ENCODE assay signal across 9 mouse cellular contexts in the genomic region with DNA sequence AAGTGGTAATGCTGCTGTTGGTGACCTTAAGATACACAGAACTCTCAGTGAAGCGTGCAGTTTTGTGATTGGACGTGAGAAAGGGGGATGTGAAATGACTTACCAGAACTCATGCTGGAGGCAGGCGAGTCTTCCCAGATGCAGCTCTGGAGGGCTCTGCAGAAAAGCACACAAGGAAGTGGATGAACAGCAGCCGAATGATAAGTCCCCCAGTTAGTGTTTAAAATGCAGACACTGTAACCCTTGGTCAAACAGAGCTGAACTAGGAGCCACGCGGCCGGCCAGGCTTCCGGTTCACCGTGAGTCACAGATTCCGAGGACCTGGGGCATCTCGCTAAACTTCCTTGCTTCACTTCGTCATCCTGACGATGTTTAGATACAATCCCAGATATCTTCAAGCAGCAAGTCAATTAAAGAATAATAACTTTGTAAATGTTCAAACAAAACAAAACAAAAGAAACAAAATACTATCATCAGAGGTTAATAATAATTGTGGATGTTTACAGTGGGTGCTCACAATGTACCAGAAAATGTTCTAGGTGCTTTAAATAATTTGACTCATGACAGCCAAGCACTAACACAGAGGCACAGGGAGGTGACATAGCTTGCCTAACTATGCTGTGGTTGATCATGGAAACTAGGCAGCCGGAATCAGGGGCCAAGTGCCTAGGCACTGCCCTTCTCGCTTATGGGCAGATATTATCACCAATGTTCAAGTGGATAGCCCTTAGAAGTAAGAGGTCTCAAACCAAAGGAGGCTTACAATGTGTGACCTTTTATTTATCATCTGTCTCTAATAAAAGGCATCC.
A peak's percentile ranks its signal among the peaks of the same experiment; 100 is the strongest.
DNase-seq lines count a peak whose midpoint lies in the region; ATAC-seq and TF ChIP-seq lines count a peak whose summit lies in the region.
"Had no signal": no experiment of that assay in that cellular context is flagged by ENCODE, and none has a peak within 500 bp of the region (broad histone marks: within the 10 kb centered on the region; RNA-seq: fewer than 3 reads in every experiment).

No protein-coding gene starts in this region.

- TF ChIP-seq CTCF in lung, embryonic 14.5 days (IDR thresholded peaks at IDR 0.05; ENCODE audit: low read depth), result no peak
- no peak for TF ChIP-seq CTCF in stomach, postnatal 0 days (IDR thresholded peaks at IDR 0.05; ENCODE audit: low read depth)

- H3K9ac ChIP-seq in lung, embryonic 14.5 days, result no peak overlapping the region
- H3K9ac ChIP-seq in heart, embryonic 16.5 days (ENCODE audit: low read length), result no peak overlapping the region
- H3K9ac ChIP-seq in liver, embryonic 15.5 days, result no peak overlapping the region
- H3K9ac ChIP-seq in stomach, postnatal 0 days (ENCODE audit: low read length), result no peak overlapping the region
- no peak overlapping the region for H3K9ac ChIP-seq in hindbrain, embryonic 14.5 days
- H3K9ac ChIP-seq: neural tube, embryonic 12.5 days had no signal

- peak; percentile 57 for DNase-seq in lung, embryonic 14.5 days
- no peak for DNase-seq in lung, postnatal 14 days
- DNase-seq in stomach, postnatal 0 days (ENCODE audit: low spot score), result peak; percentile 62
- DNase-seq in hindbrain, embryonic 14.5 days (ENCODE audit: low spot score), result no peak
- DNase-seq in retina, postnatal 1 day, result no peak
- DNase-seq: layer of hippocampus, adult 9-11 months had no signal

- H3K4me2 ChIP-seq in lung, embryonic 14.5 days, result no peak overlapping the region
- H3K4me2 ChIP-seq in heart, embryonic 16.5 days (ENCODE audit: low read depth, low read length), result no peak overlapping the region
- H3K4me2 ChIP-seq in liver, embryonic 15.5 days, result no peak overlapping the region
- H3K4me2 ChIP-seq in stomach, postnatal 0 days (replicated peaks; ENCODE audit: low read depth), result no peak overlapping the region
- no peak overlapping the region for H3K4me2 ChIP-seq in hindbrain, embryonic 14.5 days (replicated peaks)
- H3K4me2 ChIP-seq: neural tube, embryonic 12.5 days had no signal

- no peaks in the 10 kb centered on the region for H3K9me3 ChIP-seq in lung, embryonic 14.5 days (ENCODE audit: low read depth, low read length)
- H3K9me3 ChIP-seq in heart, embryonic 16.5 days (replicated peaks; ENCODE audit: control insufficient read depth, low read length), result no peaks in the 10 kb centered on the region
- H3K9me3 ChIP-seq in liver, embryonic 15.5 days (replicated peaks), result no peaks in the 10 kb centered on the region
- no peaks in the 10 kb centered on the region for H3K9me3 ChIP-seq in stomach, postnatal 0 days (ENCODE audit: control insufficient read depth, low read length)
- no peaks in the 10 kb centered on the region for H3K9me3 ChIP-seq in hindbrain, embryonic 14.5 days (ENCODE audit: control insufficient read depth, low read length)
- H3K9me3 ChIP-seq: neural tube, embryonic 12.5 days had no signal

- peaks cover 17% of the 10 kb centered on the region for H3K4me1 ChIP-seq in lung, embryonic 14.5 days (ENCODE audit: insufficient read depth)
- H3K4me1 ChIP-seq in heart, embryonic 16.5 days (ENCODE audit: control insufficient read depth, insufficient read depth, low read length), result peaks cover 44% of the 10 kb centered on the region
- peaks cover 21% of the 10 kb centered on the region for H3K4me1 ChIP-seq in liver, embryonic 15.5 days (replicated peaks)
- H3K4me1 ChIP-seq in stomach, postnatal 0 days (replicated peaks; ENCODE audit: control insufficient read depth, insufficient read depth), result peaks cover 5% of the 10 kb centered on the region; the same call in 1 of the 2 replicates
- no peaks in the 10 kb centered on the region for H3K4me1 ChIP-seq in hindbrain, embryonic 14.5 days (replicated peaks; ENCODE audit: control insufficient read depth, insufficient read depth, low read length)
- H3K4me1 ChIP-seq: neural tube, embryonic 12.5 days had no signal

- H3K36me3 ChIP-seq in lung, embryonic 14.5 days (ENCODE audit: insufficient read depth), result no peaks in the 10 kb centered on the region
- H3K36me3 ChIP-seq in heart, embryonic 16.5 days (ENCODE audit: control insufficient read depth, insufficient read depth), result peaks cover 7% of the 10 kb centered on the region; the same call in 1 of the 2 replicates
- H3K36me3 ChIP-seq in liver, embryonic 15.5 days (replicated peaks), result peaks cover 17% of the 10 kb centered on the region
- no peaks in the 10 kb centered on the region for H3K36me3 ChIP-seq in stomach, postnatal 0 days (ENCODE audit: control insufficient read depth, insufficient read depth, low read length)
- H3K36me3 ChIP-seq in hindbrain, embryonic 14.5 days (replicated peaks; ENCODE audit: control insufficient read depth, insufficient read depth), result peaks cover 6% of the 10 kb centered on the region

- no peak for ATAC-seq in lung, embryonic 14.5 days (ENCODE audit: insufficient read depth)
- no peak for ATAC-seq in heart, embryonic 16.5 days (replicated peaks; ENCODE audit: extremely low read depth, insufficient read depth, low FRiP score)
- ATAC-seq in liver, embryonic 15.5 days (ENCODE audit: insufficient read depth), result no peak
- peak; percentile 31; the same call in 1 of the 2 replicates for ATAC-seq in stomach, postnatal 0 days (ENCODE audit: low FRiP score, low TSS enrichment)
- ATAC-seq in hindbrain, embryonic 14.5 days (ENCODE audit: low FRiP score), result no peak

- H3K4me3 ChIP-seq in lung, embryonic 14.5 days (ENCODE audit: low read depth, low read length), result no peak overlapping the region
- H3K4me3 ChIP-seq in heart, embryonic 16.5 days (ENCODE audit: low read length), result no peak overlapping the region
- H3K4me3 ChIP-seq in liver, embryonic 15.5 days (replicated peaks), result no peak overlapping the region
- H3K4me3 ChIP-seq in stomach, postnatal 0 days (ENCODE audit: low read depth, low read length), result no peak overlapping the region
- H3K4me3 ChIP-seq in hindbrain, embryonic 14.5 days (replicated peaks; ENCODE audit: low read length), result no peak overlapping the region
- H3K4me3 ChIP-seq: neural tube, embryonic 12.5 days had no signal

- H3K27ac ChIP-seq in lung, embryonic 14.5 days (ENCODE audit: low read depth), result peak overlapping the region; percentile 34; the same call in 1 of the 2 replicates
- H3K27ac ChIP-seq in heart, embryonic 16.5 days (ENCODE audit: low read length), result peak overlapping the region; percentile 58
- peak overlapping the region; percentile 35 for H3K27ac ChIP-seq in liver, embryonic 15.5 days (replicated peaks)
- peak overlapping the region; percentile 75 for H3K27ac ChIP-seq in stomach, postnatal 0 days (replicated peaks)
- H3K27ac ChIP-seq in hindbrain, embryonic 14.5 days, result no peak overlapping the region
- H3K27ac ChIP-seq: neural tube, embryonic 12.5 days had no signal

- no peak for TF ChIP-seq EP300 in stomach, postnatal 0 days (optimal IDR thresholded peaks at IDR 0.05)

- H3K27me3 ChIP-seq in lung, embryonic 14.5 days (ENCODE audit: insufficient read depth, low read length), result no peaks in the 10 kb centered on the region
- H3K27me3 ChIP-seq in heart, embryonic 16.5 days (ENCODE audit: control insufficient read depth, insufficient read depth, low read length), result no peaks in the 10 kb centered on the region
- H3K27me3 ChIP-seq in liver, embryonic 15.5 days, result no peaks in the 10 kb centered on the region
- no peaks in the 10 kb centered on the region for H3K27me3 ChIP-seq in stomach, postnatal 0 days (ENCODE audit: control insufficient read depth, insufficient read depth, low read length)
- no peaks in the 10 kb centered on the region for H3K27me3 ChIP-seq in hindbrain, embryonic 14.5 days (ENCODE audit: control insufficient read depth, insufficient read depth, low read length)
- H3K27me3 ChIP-seq: neural tube, embryonic 12.5 days had no signal

- 24% methylated on average over 15 of the region's 15 CpGs for WGBS in lung, embryonic 14.5 days
- 45% methylated on average over 15 of the region's 15 CpGs for WGBS in heart, embryonic 16.5 days
- 53% methylated on average over 15 of the region's 15 CpGs for WGBS in liver, embryonic 15.5 days (ENCODE audit: insufficient replicate concordance)
- 24% methylated on average over 15 of the region's 15 CpGs for WGBS in stomach, postnatal 0 days
- 76% methylated on average over 15 of the region's 15 CpGs for WGBS in hindbrain, embryonic 14.5 days

Comparison
In these comparisons a context has a peak if more than half of its experiments do, and no peak if none do; other contexts are left out.
1. DNase-seq: peak in lung, embryonic 14.5 days (single experiment) and stomach, postnatal 0 days (single experiment); none in lung, postnatal 14 days (single experiment), hindbrain, embryonic 14.5 days (single experiment) and retina, postnatal 1 day (single experiment).